Mouse (Mus musculus) cerebellum, postnatal 10 days (tissue): ENCODE results near the gene Aco2.

ENCODE experiments used
- DNase-seq, 2 experiments: peaks; one replicate each; pipeline ENCODE4 v3.0.0; 2021; ENCODE audit warnings: mixed read lengths in 2 of 2

Gene Aco2

DNA sequence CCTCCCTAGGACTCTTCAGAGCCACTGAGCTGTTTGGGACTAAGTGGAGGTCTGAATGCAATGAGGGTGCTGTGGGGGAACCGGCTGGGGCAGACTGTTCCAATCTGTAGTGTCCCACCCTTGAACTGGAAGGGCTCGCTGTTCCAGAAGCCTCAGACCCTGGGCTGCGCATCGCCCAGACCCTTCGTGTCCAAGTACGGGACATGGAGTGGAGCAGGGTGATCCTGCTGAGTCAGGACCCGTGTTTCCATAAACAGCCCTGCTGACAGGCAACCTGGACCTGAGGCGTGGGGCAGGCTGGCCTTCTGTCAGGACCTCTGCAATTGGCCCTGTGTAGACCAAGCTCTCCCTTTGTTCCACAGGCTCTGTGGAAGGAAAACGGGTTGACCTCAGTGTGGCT is 25.4 kb upstream of the Aco2 start:
- no peak for DNase-seq

DNA sequence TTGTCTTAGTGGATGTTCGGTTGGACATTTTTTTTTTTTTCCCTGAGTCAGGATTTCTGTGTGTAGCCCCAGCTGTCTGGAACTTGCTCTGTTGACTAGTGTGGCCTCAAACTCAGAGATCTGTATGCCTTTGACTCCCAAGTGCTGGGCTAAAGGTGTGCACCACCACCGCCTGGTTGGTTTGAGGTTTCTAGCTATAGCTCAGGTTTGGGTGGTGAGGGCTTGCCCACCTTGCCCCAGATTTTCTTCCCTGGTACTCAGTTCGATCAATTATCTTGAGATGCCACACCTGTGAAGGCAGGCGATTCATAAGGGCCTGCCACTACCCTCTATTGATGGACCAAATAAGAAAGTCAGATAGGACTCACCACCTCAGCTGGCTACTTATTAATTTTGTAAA is 24.9 kb upstream of the Aco2 start:
- no peak for DNase-seq

DNA sequence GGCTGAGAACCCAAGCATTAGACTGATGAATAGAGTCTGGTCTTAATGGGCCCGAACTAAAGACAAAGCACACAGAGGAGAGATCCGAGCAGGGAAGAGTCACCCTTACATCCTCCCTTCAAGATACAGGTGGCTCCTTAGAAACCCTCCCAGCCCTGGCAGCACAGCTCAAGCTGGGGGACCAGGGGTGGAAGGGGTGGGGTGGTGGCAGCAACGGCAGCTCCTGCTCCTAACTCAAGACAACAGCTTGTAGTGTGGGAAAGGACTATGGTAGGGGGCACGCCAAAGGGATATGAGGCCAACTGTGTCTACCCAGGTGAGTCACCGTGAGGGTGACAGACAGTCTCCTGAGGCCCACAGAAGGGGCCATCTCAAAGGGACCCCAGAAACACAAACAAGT is 24.2 kb upstream of the Aco2 start:
- DNase-seq: no peak

DNA sequence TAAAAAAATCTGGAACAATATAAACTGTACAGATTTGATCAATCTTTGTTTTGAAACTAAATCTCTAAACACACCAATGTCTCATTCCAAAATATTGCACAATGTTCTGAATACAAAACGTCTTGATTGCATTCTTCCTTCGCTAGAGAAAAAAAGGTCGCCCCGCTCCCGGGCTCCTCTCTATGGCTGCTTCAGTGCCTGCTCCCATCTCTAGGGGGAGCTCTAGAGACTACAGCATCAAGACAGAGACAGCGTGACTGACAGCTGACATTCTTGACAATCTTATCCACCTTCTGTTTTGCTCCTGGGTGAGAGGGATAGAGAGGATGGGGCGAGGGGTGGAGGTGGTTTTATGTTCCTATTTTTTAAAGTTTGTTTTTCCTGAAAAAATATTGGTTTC is 23.8 kb upstream of the Aco2 start:
- DNase-seq: peak; percentile 75 to 78

DNA sequence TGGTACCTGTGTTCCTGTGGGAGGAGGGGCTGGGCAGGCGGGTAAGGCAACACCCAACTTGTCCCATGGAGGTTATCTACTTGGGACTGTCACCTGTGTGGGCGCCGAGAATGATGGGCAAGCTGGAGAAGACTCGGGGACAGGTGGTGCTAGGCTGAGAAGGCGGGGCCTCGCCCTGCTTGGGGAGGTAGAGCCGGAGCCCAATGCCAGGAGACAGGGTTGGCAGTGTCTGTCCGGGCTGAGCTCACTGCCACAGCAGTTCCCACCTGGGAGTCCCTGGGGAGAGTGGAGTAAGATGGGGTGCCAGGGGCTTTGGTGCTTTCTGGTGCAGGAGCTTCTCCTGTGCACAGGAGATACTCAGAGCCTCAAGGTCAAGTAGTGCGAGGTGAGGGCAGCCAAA is 23.0 kb upstream of the Aco2 start:
- peak in 1 of 2 experiments; percentile 28 for DNase-seq

DNA sequence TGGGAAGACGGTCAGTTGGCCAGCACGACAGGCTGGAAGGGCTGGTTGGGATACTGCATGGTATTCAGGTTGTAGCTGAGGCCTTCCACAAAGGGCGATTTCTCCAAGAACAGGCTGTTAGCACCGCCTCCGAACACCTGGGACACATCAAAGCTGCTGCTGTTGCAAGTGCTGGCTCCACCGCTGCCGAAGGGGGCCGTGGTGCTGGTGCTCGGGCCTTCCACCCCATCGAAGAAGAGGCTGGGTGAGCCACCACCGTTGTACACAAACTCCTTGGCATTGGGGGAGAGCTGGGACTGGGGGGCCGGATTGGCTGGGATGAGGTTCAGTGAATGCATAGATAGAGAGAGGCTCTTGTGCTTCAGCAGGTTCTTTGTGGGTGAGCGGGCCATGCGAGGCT is 21.4 kb upstream of the Aco2 start:
- no peak for DNase-seq

DNA sequence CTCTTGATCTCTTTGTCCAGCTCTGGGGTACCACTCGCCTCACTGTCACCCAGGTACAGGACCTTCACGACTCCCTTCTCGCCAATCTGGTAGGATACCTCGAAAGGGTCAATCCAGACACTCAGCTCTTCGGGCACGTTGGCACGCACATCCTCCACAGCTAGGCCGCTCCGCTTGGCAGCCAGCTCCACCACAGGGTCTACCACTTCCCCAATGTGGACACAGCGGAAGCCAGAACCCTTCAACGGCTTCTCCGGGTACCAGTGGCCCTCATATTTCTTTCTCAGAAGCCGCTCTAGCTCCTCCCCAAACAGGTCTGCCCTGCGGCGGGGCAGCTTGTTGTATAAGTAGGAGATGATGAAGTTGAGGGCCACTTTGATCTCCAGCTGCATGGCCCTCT is 20.7 kb upstream of the Aco2 start:
- DNase-seq: no peak

DNA sequence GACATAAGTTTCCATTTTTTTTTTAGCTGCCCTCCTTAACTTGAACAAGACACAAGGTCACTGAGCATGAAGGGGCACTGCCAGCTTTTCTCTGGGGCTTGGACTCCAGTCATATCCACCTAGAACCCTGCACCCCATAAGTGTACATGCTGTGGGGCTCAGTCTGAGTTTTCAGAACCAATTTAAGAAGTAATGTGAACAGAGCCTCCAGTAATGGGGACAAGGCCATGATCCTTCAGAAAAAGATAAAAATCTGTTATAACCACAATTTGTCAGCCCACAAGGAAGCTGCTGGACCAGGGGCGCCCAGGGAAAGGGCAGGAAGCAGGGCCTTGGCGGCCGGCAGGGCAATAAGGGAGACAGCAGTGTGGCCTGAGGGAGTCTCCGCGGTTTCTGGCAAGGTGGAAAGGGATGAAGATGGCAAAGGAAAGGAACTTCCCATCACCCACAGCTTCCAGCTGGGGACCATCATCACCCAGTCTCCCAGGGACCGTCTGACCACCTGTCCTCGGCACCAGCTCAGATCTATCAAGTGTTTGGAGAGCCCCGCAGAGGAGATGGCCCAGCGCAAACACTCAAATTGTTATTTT is 19.6 kb upstream of the Aco2 start:
- DNase-seq: peak; percentile 21 to 40

DNA sequence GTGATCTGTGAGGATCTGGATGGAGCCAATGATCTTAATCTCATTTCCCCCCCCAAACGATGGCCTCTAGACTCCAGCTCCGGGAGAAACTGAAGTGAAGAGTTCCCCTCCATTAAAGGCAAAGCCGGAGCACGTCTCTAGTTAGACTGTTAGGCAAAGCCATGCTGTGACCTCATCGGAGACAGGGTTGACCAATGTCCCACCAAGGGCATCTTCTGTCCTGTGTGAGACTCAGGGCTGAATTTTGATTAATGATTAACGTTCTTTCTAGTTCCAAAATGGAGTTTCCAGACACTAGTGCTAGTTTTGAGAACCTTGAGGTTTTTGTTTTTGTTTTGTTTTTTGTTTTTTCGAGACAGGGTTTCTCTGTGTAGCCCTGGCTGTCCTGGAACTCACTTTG is 19.0 kb upstream of the Aco2 start:
- DNase-seq: no peak

DNA sequence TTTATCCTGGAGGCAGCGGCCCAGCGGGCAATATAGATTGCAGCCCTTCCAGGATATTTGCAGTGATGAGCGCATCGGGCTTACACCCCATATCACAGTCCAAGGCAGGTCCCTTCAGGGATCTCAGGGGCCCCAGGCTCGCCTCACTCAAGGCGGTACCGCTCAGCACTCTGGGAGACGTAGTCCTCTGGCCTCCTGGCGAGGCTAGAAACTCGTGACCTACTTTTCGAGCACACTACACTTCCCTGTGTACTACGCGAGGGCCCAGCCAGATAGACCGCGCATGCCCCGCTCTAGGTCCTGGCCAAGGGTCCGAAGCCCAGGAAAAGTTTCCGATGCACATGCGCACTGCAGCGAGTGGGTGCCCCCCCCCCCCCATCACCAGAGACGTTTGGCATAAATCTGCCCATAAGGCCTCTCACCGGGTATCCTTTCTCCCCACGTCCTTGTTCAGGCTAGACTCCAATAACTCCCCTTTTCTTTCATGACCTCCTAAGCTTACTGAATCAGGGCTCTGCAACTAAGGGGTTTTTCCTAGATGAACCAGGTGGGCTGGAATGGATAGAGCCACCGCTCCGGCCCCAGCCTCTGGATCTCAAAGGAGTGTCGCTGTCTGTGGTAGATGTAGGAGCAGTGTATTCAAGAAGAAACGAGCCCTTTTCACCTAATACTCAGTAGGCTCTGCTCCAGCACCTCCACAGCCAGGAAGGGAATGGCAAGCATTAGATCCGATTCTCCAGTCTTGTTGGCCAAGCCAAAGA is 15.9 kb upstream of the Aco2 start:
- DNase-seq: peak; percentile 88 to 93

DNA sequence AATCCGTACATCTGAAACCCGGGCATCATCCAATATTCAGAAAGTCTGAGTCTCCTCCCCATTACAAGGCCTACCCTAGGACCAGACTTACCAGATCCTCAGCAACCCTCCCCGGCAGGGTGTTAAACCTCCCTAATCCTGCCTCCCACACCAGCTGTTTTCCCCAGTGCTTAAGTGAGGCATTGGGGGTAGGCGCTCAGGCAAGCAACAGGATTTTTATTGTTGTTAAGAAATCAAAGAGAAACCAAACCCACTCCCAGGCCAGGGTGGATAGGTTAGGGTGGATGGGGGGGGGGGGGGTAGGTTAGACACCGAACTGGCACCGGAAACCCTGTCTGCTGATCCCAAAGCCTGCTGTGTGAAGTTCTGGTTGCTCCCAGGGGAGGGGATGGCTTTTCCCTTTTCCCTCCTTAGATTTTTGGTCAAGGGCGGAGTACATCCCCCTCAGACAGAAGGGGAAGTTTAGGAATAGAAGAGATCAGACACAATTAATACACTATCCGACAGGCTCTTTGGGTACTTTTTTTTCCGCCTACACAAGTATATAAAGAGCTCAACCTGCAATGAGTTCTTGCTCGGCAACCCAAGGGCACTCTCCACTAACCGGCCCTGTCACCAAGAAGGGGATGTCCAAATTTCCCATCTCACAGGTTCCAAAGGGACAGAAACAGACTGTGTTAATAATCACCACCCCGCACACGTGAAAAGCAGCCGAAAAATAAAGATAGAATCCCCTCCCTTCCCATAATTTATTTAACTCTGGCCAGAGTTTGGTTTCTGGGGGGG is 15.0 kb upstream of the Aco2 start:
- DNase-seq: peak; percentile 52 to 55

DNA sequence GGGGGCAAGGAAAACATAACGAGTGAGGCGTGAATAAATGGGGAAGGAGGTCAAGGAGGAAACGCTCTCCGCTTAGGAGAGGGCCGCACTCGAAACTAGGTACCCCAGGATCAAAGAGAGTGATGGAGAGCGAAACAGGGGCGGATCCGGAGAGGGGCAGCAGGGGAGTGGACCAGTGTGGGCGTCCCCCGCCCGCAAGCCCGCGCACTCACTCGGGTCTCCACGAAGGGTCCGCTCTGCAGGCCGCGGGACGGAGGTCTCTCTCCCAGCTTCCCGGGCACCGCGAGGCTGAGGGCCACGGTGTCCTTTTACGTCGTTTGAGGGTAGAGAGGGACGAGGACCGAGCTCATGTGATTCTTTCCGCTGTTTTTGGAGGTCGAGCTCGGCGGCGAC is 14.4 kb upstream of the Aco2 start:
- DNase-seq: no peak

DNA sequence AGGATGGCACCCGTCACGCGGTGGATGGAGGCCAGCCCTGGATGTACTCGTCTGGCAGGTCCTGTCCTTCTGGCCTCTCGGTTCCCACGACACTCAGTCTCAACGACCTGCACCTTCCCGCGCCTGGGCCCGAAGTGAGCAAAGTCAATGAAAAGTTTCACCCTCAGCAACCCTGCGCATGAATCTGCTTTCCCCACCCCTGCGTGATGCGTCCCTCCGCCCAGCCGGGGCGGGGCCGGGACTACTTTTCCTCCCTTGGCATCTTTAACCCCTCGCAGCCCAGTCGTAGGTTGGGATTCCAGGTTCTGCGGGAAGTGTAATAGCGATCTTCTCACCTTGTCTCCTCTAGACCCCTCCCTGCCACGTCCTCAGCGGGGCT is 14.0 kb upstream of the Aco2 start:
- peak; percentile 95 to 96 for DNase-seq

DNA sequence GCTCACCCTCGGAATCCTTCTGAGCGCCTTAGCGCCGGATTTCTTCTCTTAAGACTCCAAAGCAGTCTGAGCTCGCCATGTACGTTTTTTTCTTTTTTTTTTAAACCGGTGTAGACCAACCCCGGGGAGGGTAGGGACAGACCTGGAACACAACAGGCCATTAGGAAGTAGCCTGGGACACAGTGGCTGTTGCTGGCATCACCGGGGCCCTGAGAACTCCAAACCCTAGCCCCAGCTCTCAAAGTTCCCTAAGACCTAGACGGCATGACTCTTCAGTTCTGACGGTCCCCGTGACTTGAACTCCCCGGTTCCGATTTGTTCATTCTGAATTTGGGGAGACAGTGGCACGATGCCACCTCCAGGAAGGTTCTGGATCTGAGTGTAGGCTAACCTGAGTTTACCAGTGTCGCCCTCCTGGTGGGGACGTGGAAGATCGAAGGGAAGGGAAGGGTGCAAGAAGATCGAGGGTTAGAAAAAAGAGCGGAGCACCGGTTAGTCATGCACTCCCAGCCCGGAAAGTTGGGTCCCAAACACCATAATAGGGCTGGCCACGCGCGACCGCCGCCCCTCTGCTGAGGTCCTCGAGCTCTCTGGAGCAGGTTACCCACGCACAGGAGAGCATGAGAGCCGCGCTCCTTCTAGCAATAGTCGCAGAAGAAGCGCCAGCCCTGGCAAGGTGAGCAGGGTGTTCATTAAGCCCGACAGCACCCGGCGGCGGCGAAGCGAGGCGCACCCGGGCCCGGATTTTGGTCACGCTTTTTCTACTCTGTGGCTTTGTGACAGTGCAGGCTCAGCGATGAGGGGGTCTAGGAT is 13.4 kb upstream of the Aco2 start, which contains the start of gene Tob2:
Gene Tob2, minus strand, starts transcription at position 280 of the 813 bp plus-strand sequence.
- peak; percentile 76 to 82 for DNase-seq

DNA sequence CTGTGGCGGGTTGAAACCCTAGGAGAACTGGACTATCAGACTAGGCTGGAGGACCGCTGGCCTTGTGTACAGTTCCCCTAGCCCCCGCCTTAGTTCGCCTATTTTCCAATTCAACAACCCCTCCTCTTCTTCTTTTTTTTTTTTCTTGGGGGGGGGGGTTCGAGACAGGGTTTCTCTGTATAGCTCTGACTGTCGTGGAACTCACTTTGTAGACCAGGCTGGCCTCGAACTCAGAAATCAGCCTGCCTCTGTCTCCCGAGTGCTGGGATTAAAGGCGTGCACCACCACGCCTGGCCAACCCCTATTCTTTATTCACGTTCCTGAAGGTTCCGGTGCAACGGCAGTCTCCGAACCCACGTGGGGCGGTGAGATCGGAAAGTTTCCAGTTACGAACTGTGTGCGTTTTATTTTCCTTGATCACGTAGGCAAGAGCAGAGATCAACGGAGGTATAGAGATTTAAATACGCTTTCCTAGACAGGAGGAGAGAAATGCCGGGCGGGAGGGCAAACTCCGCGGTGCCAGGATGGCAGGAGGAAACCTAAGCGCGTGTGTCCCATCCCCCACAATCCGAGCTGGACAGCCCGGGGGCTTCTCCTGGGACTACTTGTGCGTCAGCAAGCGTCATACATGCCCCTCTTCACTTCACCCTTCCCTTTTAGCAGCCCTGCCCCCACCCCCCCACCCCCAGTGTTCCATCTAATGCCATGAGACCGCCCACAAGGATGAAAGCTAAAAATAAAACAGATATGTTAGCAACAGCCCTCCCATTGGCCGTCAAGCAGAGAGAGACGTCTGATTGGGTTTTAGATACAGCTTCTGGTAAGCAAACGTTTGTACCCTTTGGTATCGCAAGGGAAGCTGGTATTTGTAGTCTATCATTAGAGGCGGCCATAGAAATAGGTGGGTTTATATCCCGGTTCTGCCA is 12.5 kb upstream of the Aco2 start:
- DNase-seq: peak; percentile 93 to 96

DNA sequence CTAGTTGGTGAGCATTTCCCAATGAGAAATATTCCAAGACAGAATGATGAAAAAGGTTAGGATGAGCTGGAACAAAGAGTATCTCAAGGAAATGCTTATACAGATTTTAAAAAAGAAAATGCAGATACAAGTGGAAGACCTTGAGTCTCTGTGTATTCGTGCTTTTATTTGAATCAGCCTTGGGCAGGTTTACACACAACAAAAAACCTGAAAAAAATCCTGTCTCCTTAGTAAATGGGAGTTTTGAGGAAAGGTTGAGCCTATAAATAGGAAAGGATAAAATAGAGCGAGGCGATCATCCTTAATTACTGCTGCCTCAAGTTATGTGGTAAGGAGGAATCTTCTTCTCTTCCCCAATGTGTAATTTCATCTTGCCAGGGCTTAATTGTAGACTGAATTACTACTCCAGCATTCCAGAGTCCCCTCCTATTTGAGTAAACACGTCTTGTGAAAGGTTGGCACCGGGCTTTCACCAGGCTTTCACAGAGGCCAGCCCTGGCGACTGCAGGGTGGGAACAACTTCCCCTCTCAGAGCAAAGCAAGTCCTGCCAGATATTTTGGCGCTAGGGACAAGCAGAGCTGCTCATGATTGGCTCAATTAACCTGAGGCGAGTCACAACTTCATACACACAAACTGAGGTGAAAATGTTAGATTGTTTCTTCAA is 11.5 kb upstream of the Aco2 start:
- peak; percentile 68 to 70 for DNase-seq

DNA sequence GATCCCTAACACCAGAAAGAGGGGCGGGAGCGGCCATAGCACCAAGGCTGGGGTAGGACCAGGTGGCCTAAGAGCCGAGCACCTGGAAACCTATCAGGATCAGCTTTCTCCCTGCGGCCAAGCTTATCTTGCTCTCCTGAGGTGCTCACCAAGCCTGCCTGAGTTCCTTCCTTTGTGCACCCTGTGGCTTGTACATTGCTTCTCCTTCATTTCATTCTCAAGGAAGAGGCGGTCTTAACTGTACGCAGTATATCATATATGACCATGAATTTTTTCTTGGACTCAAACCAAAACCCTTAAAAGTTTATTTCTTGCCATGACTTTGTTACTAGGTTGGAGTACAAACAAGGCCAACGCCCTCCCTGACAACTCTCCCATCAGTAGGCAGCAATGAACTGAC is 7.9 kb upstream of the Aco2 start:
- no peak for DNase-seq

DNA sequence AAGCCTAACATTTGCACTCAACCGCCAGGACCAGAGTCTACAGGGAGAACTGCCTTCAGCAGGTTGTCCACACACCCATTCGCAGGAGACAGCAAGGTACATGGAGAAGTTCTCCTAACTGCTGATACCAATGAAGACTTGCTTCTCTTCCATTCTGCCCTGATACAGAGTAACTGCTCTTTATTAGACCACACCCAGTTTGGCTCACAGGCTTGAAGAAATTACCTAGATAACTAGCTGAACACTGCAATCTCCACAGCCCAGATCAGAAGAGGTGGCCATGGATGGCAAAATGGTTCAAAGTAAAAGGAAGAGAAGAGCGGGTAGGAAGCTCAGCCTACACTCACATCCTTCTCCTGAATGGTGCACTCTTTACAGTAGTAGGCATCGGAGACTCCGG is 2.1 kb upstream of the Aco2 start:
- DNase-seq: no peak

DNA sequence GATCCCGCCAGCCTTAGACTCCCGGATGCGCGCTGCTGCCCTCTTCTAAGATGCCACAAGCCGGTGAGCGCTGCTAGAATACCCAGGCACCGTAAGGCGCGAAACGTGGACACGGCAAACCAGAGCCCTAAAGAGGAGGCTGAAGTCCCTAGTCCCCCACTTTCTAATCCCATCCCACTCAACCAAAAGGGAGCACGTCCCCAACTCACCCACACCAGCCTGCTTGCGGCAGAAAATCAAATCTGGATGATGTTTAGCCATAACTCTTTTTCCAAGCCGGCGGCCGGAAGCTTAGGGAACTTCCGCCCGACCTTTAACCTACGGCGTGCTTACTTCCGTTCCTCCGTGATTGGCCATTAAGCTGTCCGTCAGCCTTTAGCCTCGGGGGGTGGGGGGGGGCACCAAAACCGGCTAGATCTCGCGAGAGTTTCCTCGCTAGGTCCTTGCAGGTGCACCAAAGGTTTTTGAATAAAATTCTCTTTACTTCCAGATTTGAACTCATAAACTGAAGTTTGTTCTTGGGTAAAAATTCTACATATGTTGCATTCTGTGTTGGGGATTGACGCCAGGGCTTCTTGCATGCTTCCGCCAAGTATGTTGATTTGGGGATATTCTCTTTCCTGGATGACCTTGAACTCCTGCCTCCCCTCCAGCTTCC is 376 bp upstream of the Aco2 start, which contains the start of gene Phf5a:
Gene Phf5a, minus strand, starts transcription at position 308 of the 658 bp plus-strand sequence.
- peak; percentile 91 for DNase-seq

DNA sequence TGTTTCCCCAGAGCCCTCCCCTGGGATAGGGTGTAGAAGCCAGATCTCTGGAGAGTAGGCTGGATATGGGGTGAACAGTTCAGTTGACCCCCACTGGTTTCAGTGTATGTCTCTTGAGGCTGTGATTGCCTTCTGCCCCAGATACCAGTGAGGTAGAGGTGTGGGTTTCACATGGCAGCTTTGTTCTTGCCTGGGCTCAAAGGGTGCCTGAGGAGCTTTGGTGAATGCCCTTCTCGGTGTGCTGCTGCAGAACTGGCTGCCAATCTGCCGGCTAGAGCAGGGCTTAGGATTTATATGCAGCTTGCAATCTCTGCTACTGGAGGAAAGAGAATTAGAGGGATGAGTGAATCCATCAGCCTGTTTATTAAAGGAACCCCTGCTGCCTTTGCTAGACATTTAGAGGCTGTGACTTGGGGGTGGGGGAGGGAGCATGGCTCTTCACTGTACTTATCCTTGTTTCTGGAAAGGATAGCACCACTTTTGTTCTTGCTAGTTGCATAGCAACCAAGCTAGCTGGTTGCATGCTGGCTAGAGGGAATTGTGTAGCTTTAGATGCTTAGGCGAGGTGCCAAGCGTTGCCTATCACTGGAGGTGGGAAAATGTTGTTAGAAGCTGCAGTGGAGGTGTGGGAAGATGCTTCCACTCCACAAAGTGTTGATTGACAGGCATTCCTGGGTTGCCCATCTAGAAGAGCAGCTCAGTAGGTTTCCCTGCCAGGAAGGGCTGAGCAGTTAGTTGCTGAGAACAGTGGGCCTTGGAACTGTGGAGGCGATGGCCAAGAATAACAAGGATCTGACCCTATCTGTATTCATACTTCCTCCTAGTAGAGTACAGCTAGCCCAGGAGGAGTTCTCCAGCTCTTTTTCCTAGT is 7.7 kb downstream of the Aco2 start:
- peak; percentile 25 to 55 for DNase-seq
